Mouse (Mus musculus) heart, adult 2 months (tissue): ENCODE results near the gene Nme3.

Source experiments
- CTCF ChIP-seq: fragments of 200-600 bp; IDR thresholded peaks from 2 replicates; pipeline ENCODE4 v1.8.1; 2022; ENCODE audit warnings: antibody characterized with exemption, mild to moderate bottlenecking, moderate library complexity
- EP300 ChIP-seq: fragments of 200-500 bp; IDR thresholded peaks from 2 replicates; pipeline ENCODE4 v1.6.1; 2011; ENCODE audit warnings: low read depth, low read length, control low read depth; ENCODE audit not compliant: insufficient read depth
- POLR2A ChIP-seq: fragments of 200-500 bp; IDR thresholded peaks from 2 replicates; pipeline ENCODE4 v1.6.1; 2011; ENCODE audit warnings: mild to moderate bottlenecking, low read depth, low read length, control low read depth; ENCODE audit not compliant: insufficient read depth

- TF ChIP-seq CTCF (no peak), POLR2A (no peak), EP300 (no peak)
These were observed 11.3 kb downstream of the Nme3 start for GRCm38 (mm10) chr17:24907591-24907990.
